Mouse (Mus musculus) urinary bladder, postnatal 4 days (tissue): ENCODE data around the gene 4931406C07Rik.

Source experiments
- DNase-seq, 2 experiments: peaks; one replicate each; pipeline ENCODE4 v3.0.0; 2021 to 2022; ENCODE audit warnings: low spot score in 2 of 2

The 4931406C07Rik gene

DNA sequence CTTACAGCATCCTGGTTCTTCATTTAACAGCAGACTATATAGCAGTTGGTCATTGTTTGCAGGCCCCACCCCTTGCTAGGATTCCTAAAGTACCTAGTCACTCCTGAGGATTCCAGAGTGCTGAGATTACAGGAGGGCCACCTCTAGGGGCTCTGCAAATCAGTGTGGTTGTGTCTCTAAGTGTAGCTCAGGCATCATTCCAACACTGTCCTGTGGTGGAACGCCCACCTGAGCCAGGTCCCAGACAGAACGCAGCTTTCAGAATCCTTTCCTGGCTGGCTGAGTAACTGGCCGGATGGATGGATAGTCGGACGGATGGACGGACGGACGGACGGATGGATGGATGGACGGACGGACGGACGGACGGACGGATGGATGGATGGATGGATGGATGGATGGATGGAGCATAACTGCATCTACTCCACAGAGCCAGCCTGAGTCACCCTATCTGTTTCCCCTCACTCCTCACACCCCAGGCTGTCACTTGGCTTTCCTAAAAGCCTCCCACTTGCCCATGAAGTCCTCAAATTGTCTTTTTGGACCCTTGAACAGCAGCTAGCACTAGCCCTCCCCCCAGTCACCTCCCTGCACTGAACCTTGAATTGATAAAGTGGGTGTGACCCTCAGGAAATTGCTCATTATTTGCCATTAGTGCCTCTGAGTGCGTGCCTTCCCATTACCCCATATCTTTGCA, 67.8 kb downstream of the 4931406C07Rik start:
- DNase-seq, result peak in 1 of 2 experiments; percentile 17

DNA sequence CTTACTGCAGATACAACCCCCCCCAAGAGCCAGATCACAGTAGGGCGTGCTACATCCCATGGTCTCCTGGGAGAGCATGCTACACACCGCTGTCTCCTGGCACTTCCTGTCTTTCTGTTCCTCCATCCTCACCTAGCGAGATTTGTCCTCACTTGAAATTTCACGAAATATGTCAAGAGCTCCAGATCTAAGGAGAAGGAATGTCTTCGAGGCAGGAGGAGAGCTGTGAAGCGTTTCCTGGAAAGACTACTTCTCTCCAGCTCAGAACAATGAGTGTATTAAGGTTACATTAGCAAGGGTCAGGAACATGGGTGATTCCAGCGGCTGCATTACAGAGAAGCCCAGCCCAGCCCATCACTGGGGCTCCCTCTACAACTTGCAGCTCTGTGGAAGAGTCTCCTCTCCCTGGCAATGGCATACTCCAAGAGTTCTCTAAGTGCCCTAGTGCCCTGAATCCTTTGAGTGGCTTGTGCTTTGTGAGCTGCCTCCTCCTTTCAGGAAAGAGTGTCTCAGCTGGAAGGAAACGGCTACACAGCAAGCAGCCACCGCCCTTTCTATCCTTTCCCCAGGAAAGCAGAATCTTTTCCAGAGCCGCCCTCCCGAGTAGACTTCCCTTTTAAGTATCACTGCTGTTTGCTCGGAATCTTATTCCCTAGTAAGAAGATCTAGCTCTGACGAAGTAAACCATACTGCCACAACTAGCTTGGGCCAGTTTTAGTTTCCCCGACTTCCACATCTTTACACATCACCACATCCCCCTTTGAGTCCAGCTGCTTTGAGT, 68.5 kb downstream of the 4931406C07Rik start:
- no peak for DNase-seq

DNA sequence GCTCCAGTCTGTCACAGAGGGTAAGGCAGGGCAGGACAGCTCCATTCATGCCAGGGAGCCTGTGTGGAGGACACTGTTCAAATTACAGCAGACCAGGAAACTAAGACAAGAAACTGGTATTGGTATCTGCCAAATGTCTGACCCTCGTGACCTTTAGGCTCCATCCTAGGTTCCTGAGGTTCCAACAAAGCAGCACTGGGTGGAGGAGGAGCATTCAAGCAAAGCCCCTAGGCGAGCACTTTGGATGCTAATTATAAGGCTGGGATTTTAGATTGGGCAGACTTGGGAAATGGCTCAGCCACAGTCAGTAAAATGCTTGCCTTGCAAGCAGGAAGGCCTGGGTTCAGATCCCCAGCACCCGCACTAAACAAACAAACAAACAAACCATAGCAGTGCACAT, 70.3 kb downstream of the 4931406C07Rik start:
- no peak for DNase-seq

DNA sequence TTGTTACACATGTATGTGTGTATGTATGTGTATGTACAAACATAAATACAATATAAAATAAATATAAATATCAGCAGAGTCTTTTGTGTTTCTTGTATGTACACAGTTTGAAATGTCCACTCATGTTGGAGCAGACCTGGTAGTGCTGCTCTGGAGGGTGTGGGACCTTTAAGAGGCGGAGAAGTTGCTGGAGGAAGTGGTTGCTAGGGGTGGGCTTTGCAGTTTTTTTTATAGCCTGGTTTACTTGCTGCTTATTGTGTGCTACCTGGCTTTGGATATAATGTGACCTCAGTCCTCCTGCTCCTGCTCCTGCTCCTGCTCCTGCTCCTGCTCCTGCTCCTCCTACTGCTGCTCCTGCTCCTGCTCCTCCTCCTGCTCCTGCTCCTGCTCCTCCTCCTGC, 72.6 kb downstream of the 4931406C07Rik start:
- DNase-seq, result no peak
